In genomic region chr11:90369605-90370004, GRCm38 (mm10) we compare ENCODE assay signal across 8 mouse cellular contexts. TPM values are rescaled to one million over a fixed set of nuclear protein-coding genes. Genes with fewer than 3 reads are reported as not detected.
DNase-seq lines count a peak whose midpoint lies in the region; ATAC-seq and TF ChIP-seq lines count a peak whose summit lies in the region.

No protein-coding gene starts in this region.

- 45% methylated on average over 8 of the region's 8 CpGs for WGBS in liver, embryonic 14.5 days (ENCODE audit: insufficient replicate concordance)
- 26% methylated on average over 8 of the region's 8 CpGs for WGBS in neural tube, embryonic 14.5 days

- no peak overlapping the region for H3K4me3 ChIP-seq in liver, embryonic 14.5 days (ENCODE audit: insufficient read depth in 1 of 2, low read depth in 2 of 2, low read length in 2 of 2)
- H3K4me3 ChIP-seq in neural tube, embryonic 14.5 days (ENCODE audit: low read depth, low read length): no peak overlapping the region

- no peaks in the 10 kb centered on the region for H3K36me3 ChIP-seq in liver, embryonic 14.5 days (replicated peaks; ENCODE audit: control insufficient read depth, insufficient read depth, low read depth)
- no peaks in the 10 kb centered on the region for H3K36me3 ChIP-seq in neural tube, embryonic 14.5 days (ENCODE audit: control insufficient read depth, insufficient read depth, low read length)

- no peaks in the 10 kb centered on the region for H3K27me3 ChIP-seq in liver, embryonic 14.5 days (ENCODE audit: control insufficient read depth, insufficient read depth, low read length)
- H3K27me3 ChIP-seq in neural tube, embryonic 14.5 days (ENCODE audit: control insufficient read depth, insufficient read depth, low read length): no peaks in the 10 kb centered on the region

- no peak for TF ChIP-seq CTCF in liver, embryonic 14.5 days (IDR thresholded peaks at IDR 0.05; ENCODE audit: low read depth)

- peak; percentile 74 for ATAC-seq in frontal cortex, adult (ENCODE audit: low TSS enrichment)
- peak; percentile 53; the same call in 1 of the 2 replicates for ATAC-seq in liver, embryonic 14.5 days (ENCODE audit: insufficient read depth)
- peak; percentile 81; the same call in 1 of the 2 replicates for ATAC-seq in neural tube, embryonic 14.5 days (ENCODE audit: low read depth)

- intact Hi-C loops in heart, postnatal 25 days (cut with DNase I): loop anchor here (5.0 kb wide), 1 partner anchor 148 kb away; no protein-coding TSS in a partner anchor

- H3K9me3 ChIP-seq in liver, embryonic 14.5 days (ENCODE audit: control insufficient read depth, low read length): no peaks in the 10 kb centered on the region
- no peaks in the 10 kb centered on the region for H3K9me3 ChIP-seq in neural tube, embryonic 14.5 days (ENCODE audit: control insufficient read depth, low read length)

- TF ChIP-seq EP300 in liver, embryonic 14.5 days (IDR thresholded peaks at IDR 0.05; ENCODE audit: low read depth): no peak

- H3K4me1 ChIP-seq in liver, embryonic 14.5 days (replicated peaks; ENCODE audit: control insufficient read depth in 2 of 2, insufficient read depth in 2 of 2, low read length in 1 of 2): peaks cover 0 to 5% of the 10 kb centered on the region in 2 experiments; a peak in 1 of 4 replicates
- H3K4me1 ChIP-seq in neural tube, embryonic 14.5 days (ENCODE audit: control insufficient read depth, insufficient read depth, low read length): peaks cover 20% of the 10 kb centered on the region; the same call in 1 of the 2 replicates

- no peak overlapping the region for H3K27ac ChIP-seq in liver, embryonic 14.5 days
- H3K27ac ChIP-seq in neural tube, embryonic 14.5 days (ENCODE audit: low read depth, low read length): peak overlapping the region; percentile 62

- DNase-seq in spleen, postnatal 36 days (ENCODE audit: low spot score in 2 of 2): peak; percentile 6 to 21
- no peak for DNase-seq in spleen, postnatal 14 days (ENCODE audit: low spot score in 2 of 2)
- peak; percentile 88 for DNase-seq in heart, postnatal 25 days (ENCODE audit: low spot score)
- DNase-seq in layer of hippocampus, adult 11-12 months (ENCODE audit: low spot score): peak; percentile 98
- DNase-seq in liver, embryonic 14.5 days (ENCODE audit: low read depth in 3 of 3, low spot score in 3 of 3): no peak
- DNase-seq in urinary bladder, postnatal 36 days (ENCODE audit: low spot score in 2 of 2): peak; percentile 68 to 90

- H3K9ac ChIP-seq in liver, embryonic 14.5 days (replicated peaks): no peak overlapping the region
- no peak overlapping the region for H3K9ac ChIP-seq in neural tube, embryonic 14.5 days (replicated peaks; ENCODE audit: low read depth, low read length)

- H3K4me2 ChIP-seq in liver, embryonic 14.5 days (ENCODE audit: low read depth): no peak overlapping the region
- H3K4me2 ChIP-seq in neural tube, embryonic 14.5 days (ENCODE audit: low read depth, low read length): no peak overlapping the region

RNA-seq across cellular contexts. Expression of gene Hlf, which starts 21.1 kb away (rescaled TPM):
- total RNA-seq in heart, postnatal 25 days (2021): 10 to 100 TPM; 16.3 to 25.0 TPM
- polyA plus RNA-seq in liver, embryonic 14.5 days (2012; rRNA removed): 2.5 and 2.7 TPM in 2 replicates
- polyA plus RNA-seq in liver, embryonic 14.5 days (2014; fragmentation: Nextera tagmentation; extraction: Ambion mirVana): 3.7 TPM in 2 replicates
- 2.0 and 4.6 TPM in 2 replicates for polyA plus RNA-seq in neural tube, embryonic 14.5 days (2014; fragmentation: Nextera tagmentation; extraction: Ambion mirVana)

Comparison
In these comparisons a context has a peak if more than half of its experiments do, and no peak if none do; other contexts are left out.
1. DNase-seq: peak in spleen, postnatal 36 days (2 of 2), heart, postnatal 25 days (single experiment), layer of hippocampus, adult 11-12 months (single experiment) and urinary bladder, postnatal 36 days (2 of 2); none in spleen, postnatal 14 days (0 of 2) and liver, embryonic 14.5 days (0 of 3).
2. Peak in every context shown above with its lines, with median percentiles within 50 percentile points of each other: ATAC-seq.